Mouse (Mus musculus) left cerebral cortex, postnatal 25 days (tissue): ENCODE measurements around the gene Selenow. TPM values are rescaled to one million over a fixed set of nuclear protein-coding genes. Genes with fewer than 3 reads are reported as not detected.

ENCODE experiments used
- DNase-seq, 2 experiments: peaks; one replicate each; pipeline ENCODE4 v3.0.0; 2022; ENCODE audit warnings: low spot score in 2 of 2, mixed read lengths in 1 of 2
- intact Hi-C: fragments of 180-260 bp; cut with DNase I; formaldehyde crosslinking; loops from one replicate; pipeline ENCODE4 v1.15.1; 2025
- total RNA-seq, 2 experiments: library from RNA; stranded (reverse); gene quantifications; 2 replicates each; pipeline ENCODE4 v1.2.3; 2021

Selenow gene
- 1,000 to 10,000 TPM; 1,337 to 1,417 TPM for total RNA-seq

- intact Hi-C loops = loop anchor here (2.0 to 10.0 kb wide), 3 partner anchors 23 to 1145 kb away; partner anchors contain the start of gene Calm3
- peak; percentile 94 for DNase-seq
These were observed at the start of gene Selenow for GRCm38 (mm10) chr7:15922220-15922773. Gene Selenow, minus strand, starts transcription at chr7:15922402.

GRCm38 (mm10) chr7:15969674-15970073, 47.5 kb upstream of the Selenow start:
- intact Hi-C loops = no loop called here

GRCm38 (mm10) chr7:15968322-15968721, 46.1 kb upstream of the Selenow start:
- no peak for DNase-seq

More at GRCm38 (mm10) chr7:15969674-15970073, 47.5 kb upstream of the Selenow start:
- no peak for DNase-seq

GRCm38 (mm10) chr7:15967312-15967711, 45.1 kb upstream of the Selenow start, which contains the start of gene Ehd2:
Gene Ehd2, minus strand, starts transcription at chr7:15967567.
- DNase-seq = peak; percentile 35 to 45

More at GRCm38 (mm10) chr7:15968322-15968721, 46.1 kb upstream of the Selenow start:
- intact Hi-C loops = no loop called here

GRCm38 (mm10) chr7:15966489-15966888, 44.3 kb upstream of the Selenow start:
- no peak for DNase-seq
- intact Hi-C loops = no loop called here

More at GRCm38 (mm10) chr7:15967312-15967711, 45.1 kb upstream of the Selenow start, which contains the start of gene Ehd2:
- intact Hi-C loops = loop anchor here (1.0 kb wide), 1 partner anchor 19 kb away; no protein-coding TSS in a partner anchor

- intact Hi-C loops = no loop called here
- no peak for DNase-seq
These were observed 41.8 kb upstream of the Selenow start for GRCm38 (mm10) chr7:15963798-15964652.

GRCm38 (mm10) chr7:15962311-15963288, 40.4 kb upstream of the Selenow start:
- intact Hi-C loops = no loop called here
- DNase-seq = peak; percentile 23 to 42

- intact Hi-C loops = no loop called here
- DNase-seq = no peak
These were observed 39.6 kb upstream of the Selenow start for GRCm38 (mm10) chr7:15961798-15962197.

- DNase-seq = no peak
- intact Hi-C loops = no loop called here
These were observed 39.0 kb upstream of the Selenow start for GRCm38 (mm10) chr7:15961239-15961638.

GRCm38 (mm10) chr7:15960691-15961090, 38.5 kb upstream of the Selenow start:
- intact Hi-C loops = no loop called here
- no peak for DNase-seq

- intact Hi-C loops = no loop called here
- DNase-seq = no peak
These were observed 33.9 kb upstream of the Selenow start for GRCm38 (mm10) chr7:15956143-15956542.

- intact Hi-C loops = no loop called here
These were observed 33.3 kb upstream of the Selenow start for GRCm38 (mm10) chr7:15955509-15955908.

GRCm38 (mm10) chr7:15954978-15955443, 32.8 kb upstream of the Selenow start:
- intact Hi-C loops = no loop called here
- DNase-seq = no peak

More at GRCm38 (mm10) chr7:15955509-15955908, 33.3 kb upstream of the Selenow start:
- DNase-seq = no peak

- no peak for DNase-seq
- intact Hi-C loops = no loop called here
These were observed 32.2 kb upstream of the Selenow start for GRCm38 (mm10) chr7:15954436-15954835.

- intact Hi-C loops = no loop called here
- DNase-seq = no peak
These were observed 31.3 kb upstream of the Selenow start for GRCm38 (mm10) chr7:15953307-15954074.

GRCm38 (mm10) chr7:15952416-15952815, 30.2 kb upstream of the Selenow start:
- no peak for DNase-seq
- intact Hi-C loops = no loop called here

- intact Hi-C loops = no loop called here
- no peak for DNase-seq
These were observed 27.8 kb upstream of the Selenow start for GRCm38 (mm10) chr7:15950008-15950407.

- DNase-seq = no peak
- intact Hi-C loops = no loop called here
These were observed 27.1 kb upstream of the Selenow start for GRCm38 (mm10) chr7:15949216-15949790.
